Mouse (Mus musculus): Measurements from ENCODE around the gene Irx6.

Irx6 gene

GRCm38 (mm10) chr8:92674244-92675128 is at the start of gene Irx6:
Irx6 (plus strand) TSS chr8:92674288.
- DNase-seq (ENCODE audit: low spot score): no peak

GRCm38 (mm10) chr8:92628711-92629650 is 45.1 kb upstream of the Irx6 start:
- no peak for DNase-seq (ENCODE audit: low spot score)

- no peak for DNase-seq (ENCODE audit: low spot score)
Measured at GRCm38 (mm10) chr8:92633199-92633598, 40.9 kb upstream of the Irx6 start.

- DNase-seq (ENCODE audit: low spot score): no peak
Measured at GRCm38 (mm10) chr8:92640820-92641219, 33.3 kb upstream of the Irx6 start.

GRCm38 (mm10) chr8:92646637-92647036 is 27.5 kb upstream of the Irx6 start:
- DNase-seq (ENCODE audit: low spot score): peak; percentile 24

GRCm38 (mm10) chr8:92664207-92664606 is 9.9 kb upstream of the Irx6 start:
- no peak for DNase-seq (ENCODE audit: low spot score)

GRCm38 (mm10) chr8:92670236-92670635 is 3.9 kb upstream of the Irx6 start:
- no peak for DNase-seq (ENCODE audit: low spot score)

GRCm38 (mm10) chr8:92670656-92671195 is 3.4 kb upstream of the Irx6 start:
- no peak for DNase-seq (ENCODE audit: low spot score)

- DNase-seq (ENCODE audit: low spot score): no peak
Measured at GRCm38 (mm10) chr8:92671892-92672291, 2.2 kb upstream of the Irx6 start.

GRCm38 (mm10) chr8:92673101-92673500 is 987 bp upstream of the Irx6 start:
- no peak for DNase-seq (ENCODE audit: low spot score)

GRCm38 (mm10) chr8:92673555-92674243 is 389 bp upstream of the Irx6 start:
- DNase-seq (ENCODE audit: low spot score): peak; percentile 29

GRCm38 (mm10) chr8:92678407-92678806 is 4.3 kb downstream of the Irx6 start:
- no peak for DNase-seq (ENCODE audit: low spot score)

GRCm38 (mm10) chr8:92697361-92697760 is 23.3 kb downstream of the Irx6 start:
- DNase-seq (ENCODE audit: low spot score): no peak

GRCm38 (mm10) chr8:92698411-92698810 is 24.3 kb downstream of the Irx6 start:
- DNase-seq (ENCODE audit: low spot score): no peak

- DNase-seq (ENCODE audit: low spot score): no peak
Measured at GRCm38 (mm10) chr8:92699922-92700540, 25.9 kb downstream of the Irx6 start.

- DNase-seq (ENCODE audit: low spot score): no peak
Measured at GRCm38 (mm10) chr8:92703375-92703774, 29.3 kb downstream of the Irx6 start.

- DNase-seq (ENCODE audit: low spot score): no peak
Measured at GRCm38 (mm10) chr8:92706311-92706710, 32.2 kb downstream of the Irx6 start.

- DNase-seq (ENCODE audit: low spot score): no peak
Measured at GRCm38 (mm10) chr8:92713286-92713685, 39.2 kb downstream of the Irx6 start.

GRCm38 (mm10) chr8:92717418-92717817 is 43.3 kb downstream of the Irx6 start:
- DNase-seq (ENCODE audit: low spot score): no peak

GRCm38 (mm10) chr8:92718057-92718456 is 44.0 kb downstream of the Irx6 start:
- DNase-seq (ENCODE audit: low spot score): no peak

GRCm38 (mm10) chr8:92721266-92721935 is 47.3 kb downstream of the Irx6 start:
- peak; percentile 38 for DNase-seq (ENCODE audit: low spot score)

Data from lung, postnatal 25 days (tissue).